Mouse (Mus musculus): Measurements from ENCODE around the gene Rhob. TPM values are rescaled to one million over a fixed set of nuclear protein-coding genes. Genes with fewer than 3 reads are reported as not detected.

Rhob gene
- total RNA-seq, 2 experiments from 2014 or later = 176 to 206 TPM

- DNase-seq (ENCODE audit: low spot score in 2 of 2) = no peak
Measured at GRCm38 (mm10) chr12:8450639-8451038, 49.2 kb downstream of the Rhob start.

- no peak for DNase-seq (ENCODE audit: low spot score in 2 of 2)
Measured at GRCm38 (mm10) chr12:8450028-8450427, 49.8 kb downstream of the Rhob start.

Other genes with a start within 250 kb of the Rhob start
- under 1 TPM in 1 of 2 experiments, not detected in 1; 0.20 TPM for gene Gdf7, start 198.1 kb downstream of the Rhob start, total RNA-seq (2021)
- 10 to 100 TPM; 17.0 to 18.5 TPM for gene Hs1bp3, start 186.6 kb downstream of the Rhob start, total RNA-seq (2021)
- not detected for gene Slc7a15, start 99.1 kb upstream of the Rhob start, total RNA-seq (2021)
- 100 to 1,000 TPM; 155 to 166 TPM for gene Pum2, start 174.1 kb upstream of the Rhob start, total RNA-seq (2021)